Mouse (Mus musculus) urinary bladder, postnatal 14 days (tissue): ENCODE measurements around the gene Mrgprh.
"Not testable (repeated sequence)": the region's sequence is repeated elsewhere in the genome, so short reads cannot be mapped to it uniquely, and the experiment has no call there.

Experiments
- DNase-seq: peaks from one replicate; pipeline ENCODE4 v3.0.0; 2021; ENCODE audit warnings: low spot score

Mrgprh gene

GRCm38 (mm10) chr17:12868640-12869039 lies 7.2 kb upstream of the Mrgprh start:
- no peak for DNase-seq

- no peak for DNase-seq
Observed at GRCm38 (mm10) chr17:12872275-12873028, 3.4 kb upstream of the Mrgprh start.

- peak; percentile 87 for DNase-seq
Observed at GRCm38 (mm10) chr17:12880178-12880577, 4.3 kb downstream of the Mrgprh start.

GRCm38 (mm10) chr17:12881216-12881615 lies 5.4 kb downstream of the Mrgprh start:
- DNase-seq = no peak

- no peak for DNase-seq
Observed at GRCm38 (mm10) chr17:12886620-12887019, 10.8 kb downstream of the Mrgprh start.

GRCm38 (mm10) chr17:12887021-12887775 lies 11.4 kb downstream of the Mrgprh start:
- no peak for DNase-seq

GRCm38 (mm10) chr17:12891054-12891453 lies 15.2 kb downstream of the Mrgprh start:
- DNase-seq = no peak

- DNase-seq = no peak
Observed at GRCm38 (mm10) chr17:12892033-12892432, 16.2 kb downstream of the Mrgprh start.

GRCm38 (mm10) chr17:12897674-12898073 lies 21.8 kb downstream of the Mrgprh start:
- DNase-seq = no peak

GRCm38 (mm10) chr17:12898607-12899006 lies 22.8 kb downstream of the Mrgprh start:
- not testable (repeated sequence) for DNase-seq

- DNase-seq = no peak
Observed at GRCm38 (mm10) chr17:12902291-12902690, 26.5 kb downstream of the Mrgprh start.

- no peak for DNase-seq
Observed at GRCm38 (mm10) chr17:12903372-12904333, 27.8 kb downstream of the Mrgprh start.

GRCm38 (mm10) chr17:12904349-12904748 lies 28.5 kb downstream of the Mrgprh start:
- DNase-seq = no peak

- DNase-seq = no peak
Observed at GRCm38 (mm10) chr17:12905810-12906209, 30.0 kb downstream of the Mrgprh start.

- no peak for DNase-seq
Observed at GRCm38 (mm10) chr17:12906436-12906835, 30.6 kb downstream of the Mrgprh start.

- no peak for DNase-seq
Observed at GRCm38 (mm10) chr17:12909361-12910280, 33.8 kb downstream of the Mrgprh start, which contains the start of gene Pnldc1. TSS of gene Pnldc1 (minus strand) at chr17:12910230.

GRCm38 (mm10) chr17:12910391-12910790 lies 34.6 kb downstream of the Mrgprh start:
- no peak for DNase-seq

- DNase-seq = no peak
Observed at GRCm38 (mm10) chr17:12915488-12915880, 39.6 kb downstream of the Mrgprh start, which contains the start of gene Tcp1. TSS of gene Tcp1 (plus strand) at chr17:12915701.

GRCm38 (mm10) chr17:12915881-12916583 lies 40.2 kb downstream of the Mrgprh start, which contains the start of gene Mrpl18:
TSS of gene Mrpl18 (minus strand) at chr17:12916345.
- peak; percentile 99 for DNase-seq
